Mouse (Mus musculus) cerebellum, adult 2 months (tissue): ENCODE data around the gene Os9.

Experiments used
- CTCF ChIP-seq: fragments of 200-500 bp; IDR thresholded peaks from 2 replicates; pipeline ENCODE4 v1.5.1; 2011; ENCODE audit warnings: low read depth, mild to moderate bottlenecking, control low read depth, low read length, moderate library complexity, borderline replicate concordance; ENCODE audit not compliant: insufficient read depth
- POLR2A ChIP-seq: fragments of 200-500 bp; IDR thresholded peaks from 2 replicates; pipeline ENCODE4 v1.6.1; 2011; ENCODE audit warnings: low read length, control low read depth, borderline replicate concordance; ENCODE audit not compliant: insufficient read depth

DNA sequence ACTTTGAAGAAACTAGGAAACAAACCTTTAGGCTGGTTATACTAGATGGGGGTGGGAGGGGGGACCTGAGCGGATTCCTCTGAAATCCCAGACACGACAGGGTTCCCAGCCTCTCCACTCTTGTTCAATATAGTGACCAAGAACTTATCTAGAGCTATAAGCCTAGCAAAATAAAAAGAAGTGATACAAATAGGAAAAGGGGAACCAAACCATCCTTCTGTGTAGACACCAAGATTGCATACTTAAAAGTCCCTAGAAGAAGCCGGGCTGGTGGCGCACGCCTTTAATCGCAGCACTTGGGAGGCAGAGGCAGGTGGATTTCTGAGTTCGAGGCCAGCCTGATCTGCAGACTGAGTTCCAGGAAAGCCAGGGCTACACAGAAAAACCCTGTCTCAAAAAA lies 32.4 kb upstream of the Os9 start:
- no peak for TF ChIP-seq CTCF
- no peak for TF ChIP-seq POLR2A
